Mouse (Mus musculus): ENCODE measurements around the gene Lgals4. TPM values are rescaled to one million over a fixed set of nuclear protein-coding genes. Genes with fewer than 3 reads are reported as not detected.

The Lgals4 gene
- polyA plus RNA-seq, 1 experiment from 2014 or later, result 3.4 TPM

DNA sequence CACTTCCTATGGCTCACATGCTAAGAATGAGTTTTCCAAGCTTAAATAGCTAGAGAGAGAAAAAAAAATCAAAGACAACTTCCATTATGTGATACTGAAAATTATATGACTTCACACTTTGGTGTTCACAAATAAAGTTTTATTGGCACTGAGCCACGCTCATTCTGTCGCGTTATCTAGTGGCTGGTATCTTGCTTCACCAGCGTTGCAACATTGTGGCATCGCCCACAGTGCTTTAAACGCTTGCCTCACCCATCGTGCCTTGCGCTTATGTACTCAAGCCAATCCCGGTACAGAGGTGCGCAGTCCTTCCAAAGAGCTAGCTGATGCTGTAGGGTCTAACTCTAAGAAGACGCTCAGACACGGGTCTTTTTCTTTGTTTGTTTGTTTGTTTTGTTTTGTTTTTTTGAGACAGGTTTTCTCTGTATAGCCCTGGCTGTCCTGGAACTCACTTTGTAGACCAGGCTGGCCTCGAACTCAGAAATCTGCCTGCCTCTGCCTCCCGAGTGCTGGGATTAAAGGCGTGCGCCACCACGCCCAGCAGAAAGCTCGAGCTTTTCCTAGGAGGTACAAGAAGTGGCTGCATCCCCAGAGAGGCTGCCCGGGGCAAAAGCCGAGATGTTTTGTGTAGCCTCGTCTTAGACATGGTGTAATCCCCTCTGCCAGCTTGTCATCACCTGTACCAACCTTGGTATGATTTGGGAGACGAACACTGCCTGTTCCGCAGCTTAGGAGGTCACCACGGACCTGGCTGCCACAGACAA is 37.4 kb downstream of the Lgals4 start:
- WGBS, result 90% methylated on average over 24 of the region's 24 CpGs
- Histone ChIP-seq H3K36me3 (ENCODE audit: control insufficient read depth, insufficient read depth, low read length) (no peaks in the 10 kb centered on the region), H3K4me1 (ENCODE audit: control insufficient read depth, insufficient read depth, low read length) (no peaks in the 10 kb centered on the region; the same call in 1 of the 2 replicates), H3K4me3 (ENCODE audit: low read depth, low read length) (no peak overlapping the region), H3K27me3 (replicated peaks; ENCODE audit: control insufficient read depth, insufficient read depth, low read length) (no peaks in the 10 kb centered on the region), H3K9ac (ENCODE audit: low read depth, low read length) (no peak overlapping the region), H3K4me2 (ENCODE audit: low read depth, low read length) (no peak overlapping the region), H3K9me3 (ENCODE audit: control insufficient read depth, low read length) (no peaks in the 10 kb centered on the region), H3K27ac (replicated peaks; ENCODE audit: low read depth, low read length) (no peak overlapping the region)
- no peak for DNase-seq (ENCODE audit: low spot score)
- no peak for ATAC-seq (ENCODE audit: low read depth)

DNA sequence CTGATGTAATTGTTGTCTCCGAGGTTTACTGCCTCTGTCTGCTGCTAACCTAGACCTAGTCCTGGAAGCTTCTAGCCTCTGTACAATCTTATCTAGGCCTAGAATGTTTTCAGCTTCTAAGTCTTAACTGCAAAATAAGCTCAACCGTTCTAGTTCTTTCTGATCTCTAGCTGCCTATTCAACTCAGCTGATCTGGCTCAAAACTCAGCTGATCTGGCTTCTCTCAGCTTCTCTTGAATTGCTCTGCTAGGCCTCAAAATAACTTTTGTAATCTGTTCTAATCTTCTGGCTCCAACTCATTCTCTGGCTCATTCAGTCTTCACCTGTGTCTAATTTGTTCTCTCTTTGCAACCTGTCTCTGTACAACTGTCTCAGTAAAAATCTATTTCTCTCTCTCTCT is 40.9 kb downstream of the Lgals4 start:
- WGBS, result 42% methylated on average over 2 of the region's 2 CpGs
- Histone ChIP-seq H3K27ac (replicated peaks; ENCODE audit: low read depth, low read length) (no peak overlapping the region), H3K9ac (ENCODE audit: low read depth, low read length) (no peak overlapping the region), H3K4me3 (ENCODE audit: low read depth, low read length) (no peak overlapping the region), H3K4me1 (ENCODE audit: control insufficient read depth, insufficient read depth, low read length) (no peaks in the 10 kb centered on the region), H3K4me2 (ENCODE audit: low read depth, low read length) (no peak overlapping the region), H3K27me3 (replicated peaks; ENCODE audit: control insufficient read depth, insufficient read depth, low read length) (no peaks in the 10 kb centered on the region), H3K9me3 (ENCODE audit: control insufficient read depth, low read length) (no peaks in the 10 kb centered on the region), H3K36me3 (ENCODE audit: control insufficient read depth, insufficient read depth, low read length) (no peaks in the 10 kb centered on the region)
- DNase-seq (ENCODE audit: low spot score) (no peak), ATAC-seq (ENCODE audit: low read depth) (no peak)

DNA sequence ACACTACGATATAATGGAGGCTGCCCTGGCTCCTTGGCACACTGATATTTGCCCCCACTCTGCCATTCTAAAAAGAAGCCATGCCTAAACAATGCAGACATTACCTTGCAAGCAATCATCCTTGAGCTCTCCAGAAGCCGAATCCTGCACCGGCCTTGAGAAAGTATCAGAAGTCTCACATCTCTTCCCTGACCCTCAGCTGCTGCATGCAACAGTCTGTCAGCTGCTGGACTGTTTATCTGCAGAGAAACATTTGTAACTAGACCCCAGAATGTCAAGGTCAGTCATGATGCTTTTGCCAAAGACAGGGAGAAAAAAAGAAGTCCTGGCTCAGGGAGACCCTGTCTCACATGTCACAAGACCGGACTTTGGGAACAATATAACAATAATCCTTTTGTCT is 42.4 kb downstream of the Lgals4 start:
- no peaks in the 10 kb centered on the region for H3K4me1 ChIP-seq (ENCODE audit: control insufficient read depth, insufficient read depth, low read length)
- DNase-seq (ENCODE audit: low spot score), result no peak

DNA sequence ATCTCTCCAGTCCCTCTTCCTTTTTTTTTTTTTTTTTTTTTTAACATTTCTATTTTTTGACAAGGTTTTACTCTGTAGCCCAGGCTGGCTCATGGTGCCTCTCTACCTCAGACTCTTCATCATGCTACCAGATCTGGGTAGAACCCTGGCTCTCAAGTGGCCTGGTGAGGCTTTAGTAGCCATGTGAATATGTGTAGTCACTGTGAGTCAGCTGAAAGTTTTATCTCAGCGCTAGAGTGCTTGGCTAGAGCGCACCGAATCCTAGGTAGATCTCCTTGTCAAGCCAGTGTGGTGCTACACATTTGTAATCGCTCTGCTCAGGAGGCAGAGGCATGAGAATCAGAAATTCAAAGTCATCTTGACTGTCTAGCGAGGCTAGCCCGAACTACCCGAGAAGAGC is 43.5 kb downstream of the Lgals4 start:
- H3K27ac ChIP-seq (replicated peaks; ENCODE audit: low read depth, low read length), result no peak overlapping the region
- 88% methylated on average over 7 of the region's 7 CpGs for WGBS
- H3K4me1 ChIP-seq (ENCODE audit: control insufficient read depth, insufficient read depth, low read length), result no peaks in the 10 kb centered on the region
- no peaks in the 10 kb centered on the region for H3K27me3 ChIP-seq (replicated peaks; ENCODE audit: control insufficient read depth, insufficient read depth, low read length)
- H3K4me3 ChIP-seq (ENCODE audit: low read depth, low read length), result no peak overlapping the region
- no peaks in the 10 kb centered on the region for H3K9me3 ChIP-seq (ENCODE audit: control insufficient read depth, low read length)
- H3K36me3 ChIP-seq (ENCODE audit: control insufficient read depth, insufficient read depth, low read length), result no peaks in the 10 kb centered on the region
- H3K4me2 ChIP-seq (ENCODE audit: low read depth, low read length), result no peak overlapping the region
- H3K9ac ChIP-seq (ENCODE audit: low read depth, low read length), result no peak overlapping the region
- ATAC-seq (ENCODE audit: low read depth) (no peak), DNase-seq (ENCODE audit: low spot score) (no peak)

More for the DNA sequence above, 42.4 kb downstream of the Lgals4 start:
- no peak for ATAC-seq (ENCODE audit: low read depth)
- Histone ChIP-seq H3K36me3 (ENCODE audit: control insufficient read depth, insufficient read depth, low read length) (no peaks in the 10 kb centered on the region), H3K27ac (replicated peaks; ENCODE audit: low read depth, low read length) (no peak overlapping the region), H3K27me3 (replicated peaks; ENCODE audit: control insufficient read depth, insufficient read depth, low read length) (no peaks in the 10 kb centered on the region), H3K4me2 (ENCODE audit: low read depth, low read length) (no peak overlapping the region), H3K9me3 (ENCODE audit: control insufficient read depth, low read length) (no peaks in the 10 kb centered on the region), H3K4me3 (ENCODE audit: low read depth, low read length) (no peak overlapping the region), H3K9ac (ENCODE audit: low read depth, low read length) (no peak overlapping the region)
- WGBS, result 68% methylated on average over 4 of the region's 4 CpGs

DNA sequence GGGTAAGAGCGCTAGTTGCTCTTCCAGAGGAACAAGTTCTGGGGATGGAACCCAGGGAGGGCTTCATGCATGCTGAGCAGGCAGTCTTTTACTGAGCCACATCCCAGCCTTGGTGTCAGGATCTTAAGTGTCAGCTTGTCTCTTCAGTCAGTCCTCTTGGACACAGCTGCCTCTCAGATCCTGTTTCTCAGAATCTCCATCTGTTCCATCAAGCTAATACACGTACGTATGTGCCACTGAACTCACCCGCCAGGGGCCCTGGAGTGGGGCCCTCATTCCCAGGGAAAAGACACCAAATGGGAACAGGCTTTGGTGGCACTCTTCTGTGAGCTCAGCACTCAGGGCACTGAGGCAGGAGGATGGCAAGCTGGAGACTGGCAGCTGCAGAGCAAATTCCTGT is 44.2 kb downstream of the Lgals4 start:
- DNase-seq (ENCODE audit: low spot score), result no peak
- 56% methylated on average over 4 of the region's 4 CpGs for WGBS

DNA sequence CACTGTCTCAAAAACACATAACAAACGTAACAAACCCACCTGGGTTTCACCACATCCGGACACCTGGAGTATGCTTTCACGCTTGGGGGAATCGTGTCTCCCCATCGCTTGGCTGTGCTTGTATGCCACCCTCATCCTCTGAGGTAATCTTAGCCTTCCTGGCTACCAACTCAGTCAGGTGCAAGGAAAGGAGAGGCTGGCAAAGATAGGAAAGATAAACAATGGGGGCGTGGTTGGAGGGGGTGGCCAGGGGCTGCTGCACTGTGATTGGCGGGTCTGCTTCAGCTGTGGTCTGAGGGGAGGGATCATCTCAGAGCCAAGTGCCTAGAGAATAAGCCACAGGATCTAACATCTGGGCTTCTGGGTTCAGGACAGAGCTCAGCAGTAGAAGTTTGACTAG is 46.0 kb downstream of the Lgals4 start:
- DNase-seq (ENCODE audit: low spot score), result no peak
- Histone ChIP-seq H3K4me3 (ENCODE audit: low read depth, low read length) (no peak overlapping the region), H3K4me2 (ENCODE audit: low read depth, low read length) (no peak overlapping the region), H3K4me1 (ENCODE audit: control insufficient read depth, insufficient read depth, low read length) (no peaks in the 10 kb centered on the region), H3K27ac (replicated peaks; ENCODE audit: low read depth, low read length) (no peak overlapping the region), H3K36me3 (ENCODE audit: control insufficient read depth, insufficient read depth, low read length) (no peaks in the 10 kb centered on the region), H3K9ac (ENCODE audit: low read depth, low read length) (no peak overlapping the region), H3K27me3 (replicated peaks; ENCODE audit: control insufficient read depth, insufficient read depth, low read length) (no peaks in the 10 kb centered on the region), H3K9me3 (ENCODE audit: control insufficient read depth, low read length) (no peaks in the 10 kb centered on the region)
- ATAC-seq (ENCODE audit: low read depth), result no peak
- 80% methylated on average over 7 of the region's 7 CpGs for WGBS

More for the DNA sequence above, 44.2 kb downstream of the Lgals4 start:
- Histone ChIP-seq H3K4me3 (ENCODE audit: low read depth, low read length) (no peak overlapping the region), H3K4me2 (ENCODE audit: low read depth, low read length) (no peak overlapping the region), H3K27me3 (replicated peaks; ENCODE audit: control insufficient read depth, insufficient read depth, low read length) (no peaks in the 10 kb centered on the region), H3K36me3 (ENCODE audit: control insufficient read depth, insufficient read depth, low read length) (no peaks in the 10 kb centered on the region), H3K27ac (replicated peaks; ENCODE audit: low read depth, low read length) (no peak overlapping the region), H3K9me3 (ENCODE audit: control insufficient read depth, low read length) (no peaks in the 10 kb centered on the region), H3K4me1 (ENCODE audit: control insufficient read depth, insufficient read depth, low read length) (no peaks in the 10 kb centered on the region), H3K9ac (ENCODE audit: low read depth, low read length) (no peak overlapping the region)
- ATAC-seq (ENCODE audit: low read depth), result no peak

DNA sequence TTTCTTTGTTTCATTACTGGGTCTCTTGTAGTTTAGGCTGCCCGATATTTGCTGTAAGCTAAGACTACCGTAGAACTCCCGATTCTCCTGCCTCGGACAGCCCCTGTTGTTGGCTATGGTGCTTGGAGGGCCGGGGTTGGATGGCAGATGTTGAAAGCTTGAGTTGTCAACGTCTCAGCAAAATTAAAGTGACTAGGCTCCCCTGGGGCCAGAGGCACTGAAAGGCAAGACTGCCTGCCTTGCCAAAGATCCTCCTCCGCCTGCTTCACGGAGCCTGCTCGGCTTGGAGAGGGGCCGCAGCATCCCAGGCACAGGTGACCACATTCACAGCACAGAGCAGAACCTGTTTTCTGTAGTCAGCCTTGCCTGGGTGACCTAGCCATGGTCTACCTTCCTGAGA is 46.9 kb downstream of the Lgals4 start:
- no peaks in the 10 kb centered on the region for H3K9me3 ChIP-seq (ENCODE audit: control insufficient read depth, low read length)
- H3K4me3 ChIP-seq (ENCODE audit: low read depth, low read length), result no peak overlapping the region
- H3K9ac ChIP-seq (ENCODE audit: low read depth, low read length), result no peak overlapping the region
- H3K27me3 ChIP-seq (replicated peaks; ENCODE audit: control insufficient read depth, insufficient read depth, low read length), result no peaks in the 10 kb centered on the region
- WGBS, result 53% methylated on average over 10 of the region's 10 CpGs
- no peaks in the 10 kb centered on the region for H3K36me3 ChIP-seq (ENCODE audit: control insufficient read depth, insufficient read depth, low read length)
- peak; percentile 61 for DNase-seq (ENCODE audit: low spot score)
- no peaks in the 10 kb centered on the region for H3K4me1 ChIP-seq (ENCODE audit: control insufficient read depth, insufficient read depth, low read length)
- 0 out of 2 replicates have a peak, but pooled peaks have one; percentile 37 for ATAC-seq (ENCODE audit: low read depth)
- no peak overlapping the region for H3K4me2 ChIP-seq (ENCODE audit: low read depth, low read length)
- no peak overlapping the region for H3K27ac ChIP-seq (replicated peaks; ENCODE audit: low read depth, low read length)

DNA sequence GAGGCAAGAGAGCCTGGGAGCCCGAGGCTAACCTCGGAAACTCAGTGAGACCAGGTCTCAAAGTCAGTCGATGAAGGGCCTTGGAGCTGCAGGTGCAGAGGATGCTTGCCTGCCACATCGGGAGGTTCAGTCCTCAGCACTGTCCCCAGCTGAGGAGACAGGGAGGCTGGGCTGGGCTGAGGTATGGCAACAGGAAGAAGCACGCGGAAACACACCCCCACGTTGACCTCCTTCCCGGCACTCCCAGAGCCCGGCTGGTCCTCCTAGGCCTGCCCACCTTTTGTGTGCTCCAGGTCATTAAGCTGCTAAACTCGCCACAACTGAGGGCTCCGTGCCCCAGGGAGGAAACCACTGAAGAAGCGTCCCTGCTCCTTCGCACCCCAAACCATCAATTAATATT is 47.5 kb downstream of the Lgals4 start, which contains the start of gene Capn12:
Gene Capn12, plus strand, starts transcription at position 224 of the 400 bp plus-strand sequence.
- H3K4me2 ChIP-seq (ENCODE audit: low read depth, low read length), result no peak within 1 kb of the TSS
- no peaks in the 10 kb centered on the region for H3K36me3 ChIP-seq (ENCODE audit: control insufficient read depth, insufficient read depth, low read length)
- H3K9me3 ChIP-seq (ENCODE audit: control insufficient read depth, low read length), result no peaks in the 10 kb centered on the region
- WGBS, result 34% methylated on average over 13 of the region's 13 CpGs
- no peak for DNase-seq (ENCODE audit: low spot score)
- H3K9ac ChIP-seq (ENCODE audit: low read depth, low read length), result no peak within 1 kb of the TSS
- no peaks in the 10 kb centered on the region for H3K27me3 ChIP-seq (replicated peaks; ENCODE audit: control insufficient read depth, insufficient read depth, low read length)
- no peak within 1 kb of the TSS for H3K4me3 ChIP-seq (ENCODE audit: low read depth, low read length)
- H3K27ac ChIP-seq (replicated peaks; ENCODE audit: low read depth, low read length), result no peak within 1 kb of the TSS
- no peak for ATAC-seq (ENCODE audit: low read depth)
- no peaks in the 10 kb centered on the region for H3K4me1 ChIP-seq (ENCODE audit: control insufficient read depth, insufficient read depth, low read length)

DNA sequence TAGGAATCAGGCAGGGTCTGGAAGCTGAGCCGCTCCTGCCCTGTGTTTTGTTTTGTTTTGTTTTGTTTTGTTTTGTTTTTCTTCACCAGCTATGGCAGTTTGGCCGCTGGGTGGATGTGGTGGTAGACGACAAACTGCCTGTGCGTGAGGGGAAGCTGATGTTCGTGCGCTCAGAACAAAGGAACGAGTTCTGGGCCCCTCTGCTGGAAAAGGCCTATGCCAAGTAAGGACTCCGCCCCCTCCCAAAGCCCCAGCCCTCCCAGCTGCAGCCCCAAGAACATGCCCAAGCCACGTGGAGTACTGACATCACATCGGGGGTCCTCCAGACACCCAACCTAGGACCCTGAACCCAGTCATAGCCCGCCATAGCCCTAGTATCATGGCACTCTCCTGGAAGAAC is 49.4 kb downstream of the Lgals4 start:
- Histone ChIP-seq H3K27me3 (replicated peaks; ENCODE audit: control insufficient read depth, insufficient read depth, low read length) (peaks cover 9% of the 10 kb centered on the region), H3K9ac (ENCODE audit: low read depth, low read length) (no peak overlapping the region), H3K4me2 (ENCODE audit: low read depth, low read length) (no peak overlapping the region), H3K27ac (replicated peaks; ENCODE audit: low read depth, low read length) (no peak overlapping the region), H3K36me3 (ENCODE audit: control insufficient read depth, insufficient read depth, low read length) (no peaks in the 10 kb centered on the region), H3K9me3 (ENCODE audit: control insufficient read depth, low read length) (no peaks in the 10 kb centered on the region), H3K4me1 (ENCODE audit: control insufficient read depth, insufficient read depth, low read length) (no peaks in the 10 kb centered on the region), H3K4me3 (ENCODE audit: low read depth, low read length) (no peak overlapping the region)
- no peak for DNase-seq (ENCODE audit: low spot score)
- WGBS, result 81% methylated on average over 11 of the region's 11 CpGs
- ATAC-seq (ENCODE audit: low read depth), result no peak; the same call in 1 of the 2 replicates

Data from embryonic facial prominence, embryonic 14.5 days (tissue).